Mouse (Mus musculus) cortical plate, adult 2 months (tissue): Measurements from ENCODE around the gene Troap.

Experiments used
- CTCF ChIP-seq: fragments of 200-500 bp; IDR thresholded peaks from 2 replicates; pipeline ENCODE4 v1.5.1; 2011; ENCODE audit warnings: mild to moderate bottlenecking, control low read depth, low read length; ENCODE audit not compliant: insufficient read depth; ENCODE audit errors: extremely low read depth
- POLR2A ChIP-seq: fragments of 200-500 bp; IDR thresholded peaks from 2 replicates; pipeline ENCODE4 v1.6.1; 2011; ENCODE audit warnings: mild to moderate bottlenecking, low read length, control low read depth; ENCODE audit not compliant: insufficient read depth; ENCODE audit errors: extremely low read depth

- TF ChIP-seq POLR2A (no peak), CTCF (no peak)
These were observed 35.6 kb upstream of the Troap start for GRCm38 (mm10) chr15:99038797-99039196.
